Mouse (Mus musculus) natural killer cell, adult 2 months (primary cell): ENCODE data around the gene C1ql4.

Experiments used
- DNase-seq, 2 experiments: peaks; one replicate each; pipeline ENCODE4 v3.0.0; 2022; ENCODE audit warnings: low spot score in 2 of 2

Gene C1ql4

DNA sequence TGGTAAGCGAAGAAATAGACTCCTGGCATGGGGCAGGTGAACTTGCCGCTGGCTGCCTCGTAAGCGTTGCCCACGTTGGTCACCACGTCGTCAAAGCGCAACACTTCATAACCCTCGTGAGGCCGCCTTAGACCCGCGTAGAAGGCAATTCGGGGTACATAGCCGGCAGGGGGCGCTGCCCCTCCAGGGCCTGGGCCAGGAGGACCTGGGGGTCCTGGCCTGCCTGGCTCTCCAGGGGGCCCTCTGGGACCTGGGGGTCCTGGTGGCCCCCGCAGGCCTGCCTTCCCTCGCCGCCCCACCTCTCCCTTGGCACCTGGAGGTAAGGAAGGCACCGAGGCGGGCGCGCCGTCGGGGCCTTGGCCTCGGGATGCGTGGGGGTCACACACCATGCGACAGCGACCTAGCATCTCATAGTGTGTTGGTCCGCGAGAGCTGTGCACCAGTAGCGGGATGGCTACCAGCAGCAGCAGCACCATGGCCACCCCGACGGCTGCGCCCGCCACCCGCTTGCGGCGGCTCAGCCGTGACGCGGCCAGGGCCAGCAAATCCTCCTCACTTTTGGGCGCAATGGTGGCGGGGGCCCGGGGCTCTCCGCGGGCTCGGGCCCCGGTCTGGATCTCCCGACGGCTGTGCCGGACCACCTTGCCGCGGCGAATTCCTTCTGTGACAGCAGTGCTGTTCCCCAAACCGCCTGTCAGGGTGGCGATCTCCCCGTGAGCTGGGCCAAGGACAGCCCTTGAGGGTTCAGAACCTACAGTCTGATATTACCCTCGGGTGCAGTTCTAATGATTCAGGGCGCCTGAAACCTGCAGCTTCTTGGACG, at the start of gene C1ql4:
Gene C1ql4 (minus strand): TSS at position 565 of the 823 bp plus-strand sequence.
- DNase-seq: peak in 1 of 2 experiments; percentile 49

DNA sequence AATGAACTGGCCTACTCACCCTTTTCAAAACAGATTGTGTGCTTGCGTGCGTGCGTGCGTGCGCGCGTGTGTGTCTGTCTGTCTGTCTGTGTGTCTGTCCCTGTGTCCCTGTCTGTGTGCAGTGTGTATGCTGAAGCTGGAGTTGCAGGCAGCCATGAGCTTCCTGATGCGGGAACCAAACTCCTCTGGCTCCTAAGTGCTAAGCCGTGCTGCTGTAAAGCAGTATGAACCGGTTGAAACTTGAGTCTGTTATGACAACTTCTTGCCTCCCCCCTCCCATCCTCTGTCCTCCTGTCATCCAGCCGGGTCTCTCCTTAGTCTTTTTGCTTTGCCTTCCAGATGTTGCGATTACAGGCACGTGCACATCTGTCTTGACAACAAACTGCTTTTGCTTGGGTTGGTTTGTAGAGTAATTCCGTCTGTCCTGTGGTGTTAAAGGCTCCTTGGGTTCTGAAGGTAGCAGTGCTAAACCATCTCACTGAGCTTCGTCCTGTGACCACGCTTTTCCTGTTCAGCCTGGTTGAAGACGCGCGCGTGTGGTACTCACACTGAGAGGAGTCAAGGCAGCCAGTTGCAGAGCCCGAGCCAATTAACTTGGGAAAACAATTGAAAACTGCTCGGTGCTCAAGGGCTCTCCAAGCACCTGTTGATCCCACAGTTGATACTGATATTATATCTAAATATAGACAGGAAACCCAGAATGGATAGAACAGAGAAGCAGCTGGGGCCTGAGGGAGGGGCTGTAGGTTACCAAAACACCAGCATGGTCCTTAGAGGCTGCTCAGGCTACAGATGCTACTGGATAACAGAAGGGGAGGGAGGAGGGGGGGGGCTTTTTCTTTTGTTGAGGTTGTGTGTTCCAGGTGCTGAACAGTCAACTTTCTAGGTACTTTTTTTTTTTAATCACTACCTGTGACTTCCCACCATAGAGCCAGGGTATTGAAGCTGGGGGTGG, 42.6 kb upstream of the C1ql4 start:
- no peak for DNase-seq

GRCm38 (mm10) chr15:99129441-99129840, 41.8 kb upstream of the C1ql4 start:
- no peak for DNase-seq

- no peak for DNase-seq
Observed at GRCm38 (mm10) chr15:99127851-99128522, 40.4 kb upstream of the C1ql4 start.

- no peak for DNase-seq
Observed at GRCm38 (mm10) chr15:99126816-99127365, 39.3 kb upstream of the C1ql4 start.

- DNase-seq: no peak
Observed at GRCm38 (mm10) chr15:99126081-99126815, 38.6 kb upstream of the C1ql4 start.

- DNase-seq: no peak
Observed at GRCm38 (mm10) chr15:99125711-99126080, 38.1 kb upstream of the C1ql4 start, which contains the start of gene Spats2. Gene Spats2 (plus strand): TSS chr15:99125916.

DNA sequence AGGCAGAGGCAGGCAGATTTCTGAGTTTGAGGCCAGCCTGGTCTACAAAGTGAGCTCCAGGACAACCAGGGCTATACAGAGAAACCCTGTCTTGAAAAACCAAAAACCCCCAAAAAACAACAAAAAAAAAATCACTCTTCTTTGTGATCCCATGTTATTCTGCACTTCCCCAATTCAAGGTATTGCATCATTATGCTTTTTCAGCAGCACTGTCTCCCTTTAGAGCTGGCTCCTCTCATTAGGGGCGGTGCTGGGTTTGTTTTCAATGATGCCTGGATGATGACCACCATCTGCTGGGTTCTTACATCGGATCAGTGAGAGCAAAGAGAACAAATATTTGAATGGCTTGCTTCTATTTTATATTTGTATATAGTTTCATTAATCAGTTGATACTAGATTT, 35.0 kb upstream of the C1ql4 start:
- DNase-seq: no peak

DNA sequence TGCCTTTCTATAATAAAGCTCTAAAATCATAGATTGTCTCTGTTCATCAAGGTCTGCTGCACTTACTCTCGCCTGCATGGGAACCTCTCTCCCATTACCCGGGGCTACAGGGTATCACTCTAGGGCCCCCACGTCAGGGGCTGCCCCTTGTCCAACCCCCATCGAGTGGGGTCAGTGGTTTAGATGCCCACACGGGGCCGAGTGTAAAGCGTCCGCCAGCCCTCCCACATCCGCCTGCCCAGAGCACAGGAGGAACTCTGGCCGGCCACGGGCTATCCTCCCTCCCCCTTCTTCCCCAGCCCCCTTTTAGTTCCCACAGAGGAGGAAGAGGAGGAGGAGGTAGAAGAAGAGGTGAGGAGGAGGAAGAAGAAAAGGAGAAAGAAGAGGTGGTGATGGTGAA, 33.2 kb upstream of the C1ql4 start:
- no peak for DNase-seq

- no peak for DNase-seq
Observed at GRCm38 (mm10) chr15:99116539-99116938, 28.9 kb upstream of the C1ql4 start.

DNA sequence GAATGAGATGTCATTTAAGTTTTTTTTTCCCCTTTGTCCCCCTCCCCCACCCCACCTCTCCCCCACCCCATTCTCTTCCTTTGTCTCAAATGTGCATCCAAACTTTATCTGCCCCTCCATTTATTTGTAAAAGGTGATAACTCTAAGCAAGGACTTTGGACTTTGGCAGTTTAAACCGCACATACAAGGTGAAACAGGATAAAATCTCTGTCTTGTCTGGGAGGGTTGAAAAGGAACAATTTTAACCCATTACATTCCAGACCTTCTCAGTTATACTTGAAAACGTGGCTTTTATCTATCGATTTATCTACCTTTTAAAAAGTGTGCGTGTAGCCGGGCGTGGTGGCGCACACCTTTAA, 27.4 kb upstream of the C1ql4 start:
- DNase-seq: no peak

GRCm38 (mm10) chr15:99114312-99115064, 26.9 kb upstream of the C1ql4 start:
- DNase-seq: no peak

DNA sequence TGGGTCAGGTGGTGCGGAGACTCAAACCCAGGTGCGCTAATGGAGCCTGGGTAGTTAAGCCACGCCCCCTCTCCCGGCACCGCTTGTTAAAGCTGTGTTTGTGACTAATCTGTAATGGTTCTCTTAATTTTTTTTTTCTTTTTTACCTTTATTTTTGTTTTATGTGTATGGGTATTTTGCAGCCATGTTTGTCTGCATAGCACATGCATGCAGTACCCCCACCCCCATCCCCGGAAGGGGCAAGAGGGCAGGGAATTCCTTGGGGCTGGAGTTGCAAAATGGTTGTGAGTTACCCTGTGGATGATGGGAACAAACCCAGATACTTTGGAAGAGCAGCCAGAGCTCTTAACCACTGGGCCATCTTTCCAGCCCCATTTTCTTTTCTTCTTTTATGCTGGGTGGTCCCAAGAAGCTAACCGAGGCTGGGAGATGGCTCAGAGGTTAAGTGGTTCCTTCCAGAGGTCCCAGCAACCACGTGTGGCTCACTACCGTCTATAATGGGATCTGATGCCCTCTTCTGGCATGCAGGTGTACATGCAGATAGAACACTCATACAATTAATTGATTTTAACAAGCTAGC, 25.9 kb upstream of the C1ql4 start:
- no peak for DNase-seq

DNA sequence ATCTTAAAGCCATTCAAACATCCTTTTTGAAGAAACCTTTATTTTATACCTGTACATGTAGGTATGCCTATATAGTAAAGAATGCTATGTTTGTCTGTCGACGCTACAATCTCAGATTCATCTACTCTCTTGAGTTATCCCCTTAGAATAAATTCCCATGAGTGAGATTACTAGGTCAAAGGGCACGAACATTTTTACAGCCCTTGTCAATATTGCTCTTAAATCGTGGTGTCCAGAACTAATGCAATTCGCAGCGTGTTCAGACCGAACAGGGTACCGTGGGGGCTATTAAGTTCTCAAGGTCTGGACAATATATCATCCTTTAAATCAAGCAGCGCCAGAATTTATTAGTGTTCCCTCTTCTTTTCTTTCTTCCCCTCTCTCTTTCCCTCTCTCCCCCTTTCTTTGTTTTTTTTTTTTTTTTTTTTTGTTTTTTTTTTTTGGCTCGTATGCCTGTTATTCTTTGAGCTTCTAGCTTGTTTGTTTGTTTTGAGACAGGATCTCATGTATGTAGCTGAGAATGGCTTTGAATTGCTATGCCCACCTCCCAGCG, 25.3 kb upstream of the C1ql4 start:
- DNase-seq: no peak

DNA sequence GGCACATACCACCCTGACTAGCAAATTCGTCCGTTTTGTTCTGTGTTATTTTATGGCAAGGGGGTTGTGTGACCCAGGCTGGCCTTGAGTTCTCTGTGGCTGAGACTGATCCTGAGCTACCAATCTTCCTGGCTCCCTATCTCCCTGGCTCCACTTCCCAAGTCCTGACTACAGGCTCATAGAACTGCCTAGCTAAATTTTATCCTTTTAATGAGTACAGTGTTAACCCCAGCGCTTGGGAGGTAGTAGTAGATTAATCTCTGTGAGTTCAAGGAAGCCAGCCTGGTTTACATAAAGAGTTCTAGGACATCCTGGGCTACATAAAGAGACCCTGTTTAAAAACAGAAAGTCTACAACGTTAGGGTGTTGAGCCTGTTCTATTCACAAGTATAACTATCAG, 24.2 kb upstream of the C1ql4 start:
- DNase-seq: no peak

DNA sequence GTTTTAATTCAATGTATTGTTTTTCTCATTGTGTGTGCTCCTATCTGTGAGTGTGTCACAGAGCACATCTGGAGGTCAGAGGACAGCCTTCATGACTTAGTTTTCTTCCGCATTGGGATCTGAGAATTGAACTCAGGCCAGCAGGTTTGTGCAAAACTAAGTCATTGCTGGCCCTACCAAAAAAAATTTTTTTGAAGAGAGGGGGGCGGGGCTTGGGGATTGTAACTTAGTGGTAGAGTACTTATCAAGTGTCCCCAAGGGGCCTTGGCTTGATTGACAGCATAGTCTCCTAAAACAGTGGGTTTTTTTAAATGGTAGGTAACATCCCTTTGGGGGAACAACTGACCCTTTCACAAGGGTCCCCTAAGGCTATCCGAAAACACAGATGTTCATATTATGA, 23.5 kb upstream of the C1ql4 start:
- DNase-seq: no peak

- DNase-seq: no peak
Observed at GRCm38 (mm10) chr15:99107866-99108265, 20.2 kb upstream of the C1ql4 start.

DNA sequence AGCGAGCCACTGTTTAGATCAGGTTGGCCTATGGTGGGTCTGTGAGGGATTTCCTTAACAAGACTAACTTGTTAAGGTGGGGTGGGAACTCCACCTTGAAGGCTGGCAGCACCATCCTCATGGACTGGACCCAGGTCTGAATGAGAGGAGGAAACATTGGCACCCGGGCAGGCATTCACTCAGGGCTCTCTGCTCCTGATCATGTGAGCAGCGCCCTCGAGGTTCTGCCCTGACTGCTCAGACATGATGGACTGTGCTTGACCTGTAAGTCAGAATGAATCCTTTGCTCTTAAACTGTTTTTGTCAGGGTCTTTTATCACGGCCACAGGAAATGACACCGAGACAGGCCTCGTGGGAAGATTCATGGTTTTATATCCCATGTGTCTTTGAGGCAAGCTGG, 17.6 kb upstream of the C1ql4 start:
- no peak for DNase-seq

GRCm38 (mm10) chr15:99099984-99100383, 12.4 kb upstream of the C1ql4 start:
- DNase-seq: no peak

DNA sequence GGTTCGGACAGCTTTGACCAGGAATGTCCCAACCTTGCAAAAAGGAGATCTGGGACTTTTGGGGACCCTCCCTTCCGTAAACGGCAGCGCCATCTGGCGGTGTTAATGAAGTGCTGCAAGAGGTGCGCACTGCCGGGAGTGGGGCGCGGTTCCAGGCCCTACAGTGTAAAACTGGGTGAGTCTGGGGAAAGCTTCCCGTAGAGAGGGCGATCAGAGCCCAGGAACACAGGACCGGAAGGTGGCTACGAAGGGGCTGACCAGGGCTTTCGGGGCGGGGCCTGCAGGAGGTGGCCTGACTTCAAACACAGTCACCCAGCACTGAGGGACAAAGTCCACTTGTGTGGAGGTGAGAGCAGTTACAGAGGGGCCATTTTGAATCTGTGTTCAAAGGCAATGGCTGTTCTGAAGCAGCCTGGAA, 11.5 kb upstream of the C1ql4 start:
- DNase-seq: no peak
